Mouse (Mus musculus) gastrocnemius, postnatal 10 days (tissue): ENCODE data around the gene Cd19. TPM values are rescaled to one million over a fixed set of nuclear protein-coding genes. Genes with fewer than 3 reads are reported as not detected.

Experiments used
- DNase-seq: peaks from one replicate; pipeline ENCODE4 v3.0.0; 2021; ENCODE audit warnings: mixed read lengths
- long read RNA-seq, 2 experiments: library from polyadenylated mRNA; stranded (forward); transcript quantifications; one replicate each; pipeline ENCODE4 v2.0.0; 2021
- total RNA-seq, 2 experiments: library from RNA; stranded (reverse); gene quantifications; 2 replicates each; pipeline ENCODE4 v1.2.3; 2021

The Cd19 gene
- total RNA-seq = under 1 TPM; 0.35 to 0.72 TPM
- long read RNA-seq, experiment 1 = 0 reads
- long read RNA-seq, experiment 2 = 0 reads

DNA sequence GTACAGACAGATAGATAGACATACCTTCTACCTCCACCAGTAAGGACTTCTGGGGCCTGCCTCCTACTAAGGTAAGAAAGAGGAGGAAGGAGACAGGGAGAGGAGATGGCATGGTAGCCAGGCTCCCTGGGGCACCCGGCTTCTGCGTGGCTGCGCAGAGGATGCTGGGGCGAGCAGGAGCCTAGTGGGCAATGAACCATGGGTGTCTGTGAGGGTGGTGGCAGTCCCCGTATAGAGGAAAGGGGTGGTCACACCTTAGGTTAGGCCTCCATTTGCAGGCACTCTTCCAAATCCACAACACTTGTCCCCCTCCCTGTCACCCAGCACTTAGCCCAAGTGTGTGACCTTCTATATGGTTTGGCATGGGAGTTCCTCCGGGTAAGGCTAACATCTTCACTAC is at the start of gene Cd19:
Gene Cd19, minus strand, starts transcription at position 165 of the 400 bp plus-strand sequence.
- no peak for DNase-seq

- DNase-seq = peak; percentile 75
Measured at GRCm38 (mm10) chr7:126464121-126464520, 49.4 kb upstream of the Cd19 start.

DNA sequence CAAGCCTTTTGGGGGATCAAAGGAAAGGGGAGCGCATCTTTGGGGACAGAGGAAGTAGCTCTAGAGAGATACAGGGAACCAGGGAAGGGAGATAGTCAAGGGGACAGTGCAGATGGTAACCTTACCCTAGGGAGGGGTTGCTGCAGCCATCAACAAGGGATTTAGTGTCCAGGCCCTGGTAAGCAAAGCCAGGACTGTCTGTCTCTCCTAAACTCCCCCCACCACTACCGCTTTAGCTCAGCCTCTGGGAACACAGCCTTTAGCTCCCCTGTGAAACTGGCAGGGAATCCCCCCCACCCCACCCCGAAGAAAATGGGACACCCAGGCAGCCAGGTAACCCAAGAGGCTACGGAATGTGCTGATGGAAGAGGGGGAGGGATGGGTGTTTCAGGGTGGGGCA is 48.9 kb upstream of the Cd19 start:
- peak; percentile 18 for DNase-seq

DNA sequence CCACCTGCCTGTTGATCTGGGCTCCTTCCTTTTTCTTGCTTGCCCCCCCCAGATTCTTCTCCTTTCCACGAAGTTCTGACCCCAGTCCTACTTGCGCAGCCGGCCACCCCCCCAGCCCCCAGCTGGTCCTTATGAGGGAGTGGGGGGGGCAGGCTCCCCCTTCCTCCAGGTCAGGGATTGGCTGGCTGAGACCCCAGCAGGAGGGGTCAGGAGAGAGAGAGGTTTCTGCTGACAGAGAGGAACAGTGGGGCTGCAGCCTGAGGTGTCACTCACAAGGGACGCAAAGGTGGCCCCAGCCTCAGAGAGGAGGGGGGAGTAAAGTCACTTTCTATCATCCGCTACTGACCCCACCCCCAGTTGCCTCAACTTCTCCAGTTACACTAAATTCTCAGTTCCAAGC is 48.3 kb upstream of the Cd19 start, which contains the start of gene Atp2a1:
Gene Atp2a1, minus strand, starts transcription at position 105 of the 400 bp plus-strand sequence.
- DNase-seq = peak; percentile 74

GRCm38 (mm10) chr7:126461626-126462025 is 46.9 kb upstream of the Cd19 start:
- DNase-seq = peak; percentile 34

DNA sequence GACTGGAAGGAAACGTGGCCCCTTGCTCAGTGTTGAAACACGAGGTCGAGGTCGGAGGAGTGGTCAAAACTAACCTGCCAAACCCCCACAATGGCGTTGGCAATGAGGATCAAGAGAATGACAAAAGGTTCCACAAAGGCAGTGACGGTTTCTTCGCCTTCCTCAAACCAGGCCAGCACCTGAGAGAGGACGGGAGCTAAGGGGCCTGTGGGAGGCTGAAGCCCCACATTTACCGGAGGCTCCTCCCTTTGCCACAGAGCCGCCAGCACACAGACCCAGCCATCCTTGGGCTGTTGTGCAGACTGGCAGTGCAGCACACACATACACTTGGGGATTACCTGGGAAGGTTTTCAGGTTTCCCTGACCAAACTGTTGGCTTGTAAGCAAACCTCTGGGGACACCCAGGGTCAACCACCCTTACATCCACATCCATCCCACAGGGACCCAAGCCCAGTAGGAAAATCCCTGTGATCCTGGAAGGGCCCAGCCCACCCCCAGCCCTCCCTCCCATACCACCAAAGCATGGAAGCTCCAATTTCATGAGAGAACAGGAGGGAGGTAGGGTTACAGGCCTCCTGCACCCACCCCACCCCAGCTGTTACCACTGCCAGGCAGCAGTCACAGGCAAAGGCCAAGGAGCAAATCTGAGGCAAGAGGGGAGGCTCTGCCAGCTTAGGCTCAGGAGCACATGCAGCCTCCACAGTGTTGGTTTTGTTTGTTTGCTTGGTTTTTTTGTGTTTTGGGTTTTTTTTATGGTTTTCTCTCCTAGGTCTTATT is 46.1 kb upstream of the Cd19 start:
- peak; percentile 20 for DNase-seq

DNA sequence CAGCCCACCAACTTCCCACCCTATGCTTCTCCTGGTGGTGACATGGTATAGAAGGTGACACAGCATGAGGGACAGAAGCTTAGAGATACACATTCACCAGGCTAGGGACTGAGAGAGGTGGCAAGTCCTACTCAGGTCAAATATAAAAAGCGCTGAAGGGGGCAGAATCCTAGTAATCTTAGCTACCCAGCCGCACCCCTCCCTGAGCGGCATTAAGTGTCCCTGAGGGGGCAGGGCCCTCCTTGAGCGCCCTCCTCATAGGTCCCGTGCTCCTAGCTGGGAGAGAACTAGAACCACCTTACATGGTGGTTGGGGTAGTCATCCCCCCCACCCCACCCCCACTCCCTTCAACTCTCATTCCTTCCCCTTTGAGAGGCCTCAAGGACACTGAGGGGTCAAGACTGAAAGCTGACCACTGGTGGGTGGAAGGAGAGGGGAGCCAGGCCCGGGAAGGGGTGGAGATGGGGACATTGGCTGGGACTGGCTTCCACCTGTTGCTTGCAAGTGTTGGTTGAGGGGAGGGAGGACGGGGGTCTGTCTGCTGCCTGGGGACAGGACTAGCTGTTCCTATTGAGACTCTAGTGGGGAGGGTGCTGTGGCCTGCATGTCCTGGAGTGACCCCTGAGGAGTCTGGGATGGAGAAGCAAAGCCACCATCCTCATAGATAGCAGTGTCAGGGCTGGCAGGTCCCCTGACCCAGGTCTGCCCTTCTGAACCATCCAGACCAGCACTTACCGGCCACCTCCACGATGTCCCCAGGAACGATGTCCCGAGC is 44.3 kb upstream of the Cd19 start:
- DNase-seq = peak; percentile 59

GRCm38 (mm10) chr7:126458225-126458624 is 43.5 kb upstream of the Cd19 start:
- peak; percentile 14 for DNase-seq

DNA sequence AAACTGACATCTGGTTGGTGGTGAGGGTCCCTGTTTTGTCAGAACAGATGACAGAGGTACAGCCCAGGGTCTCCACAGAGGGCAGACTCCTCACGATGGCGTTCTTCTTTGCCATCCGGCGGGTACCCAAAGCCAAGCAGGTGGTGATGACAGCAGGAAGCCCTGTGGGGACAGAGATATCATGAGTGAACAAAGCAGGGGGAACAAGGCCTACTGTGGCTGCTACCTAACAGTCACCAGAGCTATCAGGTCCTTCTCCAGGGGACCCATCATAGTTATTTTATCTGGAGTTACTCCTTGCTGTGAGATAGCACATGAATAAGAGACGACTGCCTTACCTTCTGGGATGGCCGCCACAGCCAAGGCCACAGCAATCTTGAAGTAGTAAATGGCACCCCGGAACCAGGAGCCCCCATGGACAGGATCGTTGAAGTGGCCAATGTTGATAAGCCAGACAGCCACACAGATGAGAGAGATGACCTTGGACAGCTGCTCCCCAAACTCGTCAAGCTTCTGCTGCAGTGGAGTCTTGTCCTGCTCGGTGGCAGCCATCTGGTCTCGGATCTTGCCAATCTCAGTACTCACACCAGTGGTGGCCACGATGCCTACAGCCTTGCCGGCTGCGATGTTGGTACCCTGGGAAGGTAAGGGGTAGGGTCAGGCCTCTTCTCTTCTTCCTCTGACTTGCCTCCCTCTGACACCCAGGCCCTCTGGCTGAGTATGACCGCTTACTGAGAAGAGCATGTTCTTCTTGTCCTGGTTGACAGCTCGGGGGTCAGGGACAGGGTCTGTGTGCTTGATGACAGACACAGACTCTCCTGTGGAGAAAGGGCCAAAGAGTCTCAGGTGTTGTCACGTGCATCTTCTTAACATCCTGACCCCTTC is 41.9 kb upstream of the Cd19 start:
- peak; percentile 21 for DNase-seq

GRCm38 (mm10) chr7:126455242-126455641 is 40.6 kb upstream of the Cd19 start:
- DNase-seq = peak; percentile 7

GRCm38 (mm10) chr7:126453861-126454260 is 39.2 kb upstream of the Cd19 start:
- DNase-seq = peak; percentile 25

GRCm38 (mm10) chr7:126452244-126452643 is 37.6 kb upstream of the Cd19 start:
- peak; percentile 13 for DNase-seq

DNA sequence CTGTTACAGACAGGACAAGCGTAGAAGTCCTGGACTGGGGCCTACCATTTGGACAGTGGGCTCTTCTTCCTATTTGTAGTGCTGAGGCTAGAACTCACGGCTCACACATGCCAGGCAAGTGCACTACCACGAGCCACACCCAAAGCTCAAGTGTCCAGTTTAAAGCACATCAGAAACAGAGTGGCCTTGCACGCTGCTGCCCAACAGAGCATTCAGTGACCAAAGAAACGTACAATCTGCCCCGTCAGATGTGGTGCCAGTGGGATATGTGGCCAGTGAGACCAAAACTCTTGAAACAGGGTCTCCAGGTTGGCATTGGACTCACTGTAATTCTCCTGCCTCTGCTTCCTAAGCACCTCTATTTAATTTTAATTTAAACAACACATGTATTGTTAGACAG is 36.0 kb upstream of the Cd19 start:
- DNase-seq = peak; percentile 6

DNA sequence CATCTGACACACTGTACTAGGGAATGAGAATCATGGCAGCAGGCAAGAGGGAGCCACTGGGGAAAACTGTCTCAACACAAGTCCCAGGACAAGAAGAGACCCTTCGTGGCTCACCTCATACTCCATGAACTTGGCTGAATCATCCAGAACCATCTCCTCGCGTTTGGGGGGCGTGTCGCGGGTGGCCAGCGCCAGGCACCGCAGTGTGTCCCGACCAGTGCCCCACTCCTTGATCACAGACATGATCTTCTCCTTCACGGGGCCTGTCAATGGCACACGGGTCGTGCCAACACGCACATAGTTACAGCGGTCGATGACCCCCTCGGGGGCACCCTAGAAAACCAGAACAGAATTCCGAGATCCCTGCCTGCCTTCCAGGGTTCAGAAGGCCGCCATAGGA is 35.3 kb upstream of the Cd19 start:
- peak; percentile 8 for DNase-seq

- DNase-seq = peak; percentile 13
Measured at GRCm38 (mm10) chr7:126448481-126448880, 33.8 kb upstream of the Cd19 start.

- peak; percentile 15 for DNase-seq
Measured at GRCm38 (mm10) chr7:126446217-126446616, 31.5 kb upstream of the Cd19 start.

GRCm38 (mm10) chr7:126445104-126445815 is 30.6 kb upstream of the Cd19 start:
- DNase-seq = peak; percentile 16

DNA sequence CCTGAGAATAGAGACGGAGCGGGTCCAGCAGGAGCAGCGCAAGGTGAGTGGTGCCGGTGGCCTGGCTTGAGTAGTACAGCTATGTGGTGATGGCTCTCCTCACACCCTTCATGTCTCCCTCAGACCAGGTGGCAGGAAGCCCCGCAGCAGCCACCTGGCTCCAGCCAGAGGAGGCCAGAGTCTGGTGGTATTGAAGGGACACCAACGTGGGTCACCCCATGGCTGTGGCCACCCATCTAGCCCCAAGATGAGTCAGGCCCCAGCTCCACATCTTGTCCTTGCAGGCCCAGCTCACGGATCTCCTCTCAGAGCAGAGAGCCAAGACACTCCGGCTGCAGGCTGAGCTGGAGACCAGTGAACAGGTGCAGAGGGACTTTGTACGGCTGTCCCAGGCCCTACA is 29.8 kb upstream of the Cd19 start:
- DNase-seq = peak; percentile 36

GRCm38 (mm10) chr7:126443997-126444396 is 29.3 kb upstream of the Cd19 start:
- DNase-seq = peak; percentile 29

GRCm38 (mm10) chr7:126440134-126440533 is 25.4 kb upstream of the Cd19 start:
- peak; percentile 30 for DNase-seq

- DNase-seq = peak; percentile 80
Measured at GRCm38 (mm10) chr7:126436851-126437250, 22.2 kb upstream of the Cd19 start.

GRCm38 (mm10) chr7:126435801-126436200 is 21.1 kb upstream of the Cd19 start:
- no peak for DNase-seq
